Mouse (Mus musculus) megakaryocyte, adult 5-6 weeks (primary cell): ENCODE results near the gene Thnsl1. TPM values are rescaled to one million over a fixed set of nuclear protein-coding genes. Genes with fewer than 3 reads are reported as not detected.
"Not testable (repeated sequence)": the region's sequence is repeated elsewhere in the genome, so short reads cannot be mapped to it uniquely, and the experiment has no call there.

ENCODE experiments used
- ATAC-seq: 2 replicates; pipeline ENCODE4 v1.8.0; 2016; ENCODE audit warnings: mild to moderate bottlenecking, inconsistent platforms; ENCODE audit not compliant: poor library complexity, severe bottlenecking
- total RNA-seq, 2 experiments: library from RNA; stranded (forward) in 1 of 2; stranded (reverse) in 1 of 2; fragments of 153-499, 151-499 nt in 1 of 2; fragments of 221-1000, 200-1000 nt in 1 of 2; gene quantifications; 2 replicates each; pipeline versions ENCODE4 v1.2.3 to v1.2.4; 2015 to 2017

The Thnsl1 gene
- total RNA-seq, 2 experiments from 2014 or later, result 0.91 to 1.8 TPM

DNA sequence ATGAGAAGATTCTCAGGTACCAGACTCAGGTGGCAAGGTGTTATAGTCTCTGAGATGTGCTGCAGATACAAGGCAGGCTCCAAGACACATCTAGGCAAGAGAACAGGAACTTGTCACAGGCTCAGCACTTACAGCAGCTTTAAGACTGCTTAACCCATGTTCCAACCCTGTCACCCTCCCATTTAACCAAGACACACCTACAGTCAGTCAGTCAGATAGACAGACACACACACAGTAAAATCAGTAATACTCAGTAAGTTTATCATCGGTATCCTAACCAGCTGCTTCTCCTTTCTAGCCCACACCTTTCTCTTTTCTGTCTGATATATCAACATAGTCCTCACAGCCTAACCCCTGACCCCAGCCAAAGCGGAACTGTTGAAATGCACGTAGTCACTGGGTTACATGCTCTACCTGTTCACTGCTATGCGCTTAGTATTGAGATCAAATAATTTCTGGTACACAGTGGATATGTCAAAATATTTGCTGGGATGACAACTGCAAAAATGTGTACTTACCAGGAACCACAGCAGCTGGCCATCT is 30.4 kb downstream of the Thnsl1 start:
- ATAC-seq, result no peak

DNA sequence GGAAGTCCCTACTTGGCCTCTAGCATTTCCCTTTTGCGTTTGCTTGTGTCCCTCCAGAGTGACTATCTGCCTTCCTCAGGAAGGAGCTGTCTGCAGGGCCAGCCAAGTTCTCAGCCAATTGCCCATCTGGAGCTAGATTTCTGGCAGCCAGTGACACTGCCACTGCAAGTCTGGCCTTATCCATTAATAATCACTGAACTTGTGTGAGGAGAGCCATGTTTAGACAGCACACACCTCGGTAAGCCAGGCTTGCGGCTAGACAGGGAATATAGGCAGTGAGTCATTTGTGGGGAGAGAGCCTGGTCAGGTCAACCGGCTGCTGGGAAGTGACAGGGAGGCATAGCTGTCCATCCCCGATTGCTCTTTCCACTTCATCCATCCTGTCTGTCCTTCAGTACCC is 31.3 kb downstream of the Thnsl1 start:
- ATAC-seq, result no peak

DNA sequence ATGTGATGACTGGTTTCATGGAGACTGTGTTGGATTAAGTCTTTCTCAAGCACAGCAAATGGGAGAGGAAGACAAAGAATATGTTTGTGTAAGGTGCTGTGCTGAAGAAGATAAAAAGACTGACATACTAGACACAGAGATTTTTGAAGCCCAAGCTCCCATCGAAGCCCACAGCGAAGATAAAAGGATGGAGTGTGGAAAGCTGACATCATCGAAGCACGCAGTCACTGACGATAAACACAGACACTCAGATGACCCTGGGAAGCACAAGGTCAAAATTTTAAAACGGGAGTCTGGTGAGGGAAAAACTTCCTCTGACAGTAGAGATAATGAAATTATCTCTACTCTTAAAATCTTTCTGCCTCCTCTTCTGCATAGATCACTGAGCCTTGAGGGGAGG is 38.6 kb downstream of the Thnsl1 start:
- not testable (repeated sequence) for ATAC-seq

DNA sequence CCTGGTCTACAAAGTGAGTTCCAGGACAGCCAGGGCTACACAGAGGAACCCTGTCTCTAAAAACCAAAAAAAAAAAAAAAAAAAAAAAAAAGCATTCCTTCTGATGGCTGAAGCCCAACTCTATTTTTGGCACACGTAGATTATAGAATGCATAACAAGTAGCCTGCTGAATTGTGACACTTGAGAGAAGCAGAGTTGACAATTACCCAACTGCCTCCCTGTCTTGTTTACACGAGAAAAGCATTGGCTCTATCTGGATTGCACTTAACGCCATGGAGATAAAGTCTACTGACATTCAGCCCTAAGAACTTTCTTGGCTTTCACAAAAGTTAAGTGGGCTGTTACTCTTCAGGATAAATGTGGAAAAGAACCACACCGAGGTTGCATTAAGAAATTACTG is 39.5 kb downstream of the Thnsl1 start:
- no peak for ATAC-seq

DNA sequence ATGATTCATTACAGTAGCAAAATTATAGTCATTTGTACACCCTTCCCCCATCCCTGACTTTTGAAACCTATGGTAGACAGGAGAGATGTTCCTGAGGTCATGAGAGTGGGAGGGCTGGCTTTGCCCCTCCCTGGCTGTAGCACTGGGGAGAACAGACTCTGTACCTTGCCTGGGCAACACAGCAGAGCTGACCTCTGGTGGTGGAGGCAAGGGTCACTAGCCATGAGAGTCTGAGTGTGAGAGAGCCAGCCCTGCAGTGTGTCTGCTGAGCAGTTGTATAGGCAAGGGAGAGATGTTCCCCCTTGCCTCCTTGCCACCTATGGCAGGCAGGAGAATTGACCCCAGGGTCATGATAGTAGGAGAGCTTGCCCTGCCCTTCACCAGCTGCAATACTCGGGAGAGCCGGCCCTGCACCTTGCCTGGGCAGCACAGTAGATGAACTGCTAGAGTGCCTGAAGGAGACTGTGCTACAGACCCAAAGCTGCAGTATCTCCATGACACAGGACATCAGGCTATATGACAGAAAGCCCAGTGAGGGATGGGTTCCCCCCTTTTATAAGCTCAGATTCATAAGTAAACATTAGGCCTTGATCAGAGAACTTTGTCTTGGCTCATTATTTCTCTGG is 40.1 kb downstream of the Thnsl1 start:
- no peak for ATAC-seq

DNA sequence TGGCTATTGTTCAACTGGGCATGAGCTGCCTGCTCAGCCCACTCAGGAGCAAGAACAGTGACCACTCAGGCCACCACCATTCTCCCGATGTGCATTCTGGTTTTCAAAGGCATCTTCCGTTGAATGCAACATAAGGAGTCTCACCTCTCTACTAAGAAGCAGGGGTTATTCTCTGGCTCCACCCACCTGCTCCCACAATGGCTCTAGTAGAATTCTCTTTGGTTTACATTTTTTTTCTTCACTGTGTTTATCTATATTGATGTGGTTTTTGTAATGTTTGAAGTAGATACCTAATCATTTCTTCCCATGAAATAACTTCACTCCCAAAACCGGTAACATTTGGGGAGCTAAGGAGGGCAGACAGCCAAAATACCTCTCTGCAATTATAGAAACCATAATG is 48.1 kb downstream of the Thnsl1 start:
- no peak for ATAC-seq

DNA sequence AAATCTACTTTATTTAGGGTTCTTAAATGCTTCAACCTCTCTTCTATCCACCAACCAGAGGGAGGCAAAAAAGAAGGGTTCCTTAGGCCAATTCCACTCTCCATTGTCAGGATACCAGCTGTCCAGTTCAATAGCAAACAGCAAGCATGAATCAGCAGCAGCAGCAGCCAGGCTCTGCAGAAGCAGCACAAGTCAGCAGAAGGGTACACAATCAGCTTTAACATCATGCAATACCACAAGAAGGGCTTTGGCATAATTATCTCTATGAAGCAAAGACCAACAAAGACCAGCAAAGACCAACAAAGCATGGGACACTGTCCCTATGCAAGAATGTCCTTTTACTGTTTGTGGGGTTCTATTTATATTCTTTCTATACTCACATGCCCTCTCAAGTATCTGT is 48.8 kb downstream of the Thnsl1 start:
- ATAC-seq, result no peak

DNA sequence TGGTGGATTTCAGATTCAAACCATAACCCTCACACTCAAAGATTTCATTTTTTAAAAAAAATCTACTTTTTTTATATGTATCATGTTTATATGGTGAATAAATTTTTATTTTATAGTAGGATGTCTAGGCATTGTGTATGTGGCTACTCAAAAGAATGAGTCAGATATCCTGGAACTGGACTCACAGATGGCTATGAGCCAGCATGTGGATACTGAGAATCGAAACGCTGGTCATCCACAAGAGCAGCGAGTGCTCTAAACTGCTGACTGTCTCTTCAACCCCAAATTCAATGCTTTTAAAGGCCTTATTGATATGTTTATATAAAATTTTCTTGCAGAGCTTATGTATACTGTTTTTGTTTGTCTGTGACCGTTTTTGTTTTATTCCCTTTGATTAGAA is 52.8 kb downstream of the Thnsl1 start:
- ATAC-seq, result no peak

DNA sequence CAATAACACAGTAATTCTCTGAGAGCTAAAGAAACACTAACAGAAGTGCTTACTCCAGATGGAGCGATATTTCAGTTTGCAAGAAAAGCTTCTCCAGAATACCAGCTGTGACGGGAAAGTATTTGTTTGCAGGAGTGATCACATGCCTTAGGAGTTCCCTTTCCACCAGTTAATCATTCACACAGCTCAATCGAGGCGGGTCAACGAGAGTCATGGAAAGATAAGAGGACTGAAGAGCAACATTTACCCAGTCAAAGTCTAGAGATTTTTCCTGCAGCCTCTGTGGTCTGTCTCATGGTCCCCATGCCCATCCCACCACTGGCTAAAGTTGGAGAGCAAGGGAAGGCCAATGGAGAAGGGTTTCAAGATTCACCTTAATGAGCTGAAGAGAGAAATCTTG is 53.6 kb downstream of the Thnsl1 start:
- no peak for ATAC-seq

DNA sequence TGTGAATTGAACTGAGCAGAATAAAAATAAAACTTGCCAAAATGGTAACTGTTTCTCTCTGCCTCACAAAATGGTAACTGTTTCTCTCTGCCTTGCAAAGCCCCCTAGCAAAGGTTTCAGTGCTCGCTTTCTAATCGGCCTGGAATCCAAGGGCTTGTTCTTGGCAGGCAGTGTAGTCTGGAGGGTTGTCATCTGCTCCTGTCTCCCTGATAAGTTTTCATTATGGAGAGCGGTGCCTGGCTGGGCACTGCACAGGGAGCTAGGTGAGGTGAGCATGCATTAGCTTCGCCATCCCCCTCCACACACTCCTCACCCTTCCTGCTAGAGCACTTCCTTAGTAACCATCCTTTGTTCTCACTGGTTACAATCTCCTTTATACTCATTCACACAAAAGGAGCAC is 54.5 kb downstream of the Thnsl1 start:
- ATAC-seq, result no peak

DNA sequence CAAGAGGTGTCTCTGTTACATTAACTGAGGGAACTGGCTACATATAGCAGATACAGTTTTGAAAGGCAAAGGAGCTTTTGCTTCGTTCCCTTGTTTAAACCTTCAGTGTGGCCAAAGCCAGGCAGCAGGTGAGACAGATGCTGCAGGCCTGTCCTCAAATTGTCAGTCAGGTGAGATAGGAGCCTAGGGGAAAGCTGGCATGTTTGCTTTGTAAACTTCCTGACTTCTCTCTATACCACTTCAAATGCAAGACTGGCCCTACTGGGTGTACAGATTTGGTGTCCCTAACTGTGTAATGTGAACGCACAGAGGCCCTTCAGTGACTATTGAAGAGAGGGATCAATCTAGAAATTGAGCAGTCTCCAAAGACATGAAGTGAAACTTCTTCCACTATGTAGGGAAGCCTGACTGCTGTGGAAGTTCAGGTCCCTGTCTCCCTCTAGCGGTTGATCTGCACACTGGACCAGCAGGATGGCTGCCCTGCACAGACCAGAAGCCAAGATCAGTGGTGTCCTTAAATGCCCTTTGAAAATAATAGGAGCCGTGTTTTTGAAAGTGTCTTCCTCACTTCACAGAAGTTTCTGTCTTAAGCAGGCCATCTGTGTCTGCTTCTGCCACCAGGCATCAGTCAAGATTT is 56.0 kb downstream of the Thnsl1 start:
- ATAC-seq, result peak; percentile 97

DNA sequence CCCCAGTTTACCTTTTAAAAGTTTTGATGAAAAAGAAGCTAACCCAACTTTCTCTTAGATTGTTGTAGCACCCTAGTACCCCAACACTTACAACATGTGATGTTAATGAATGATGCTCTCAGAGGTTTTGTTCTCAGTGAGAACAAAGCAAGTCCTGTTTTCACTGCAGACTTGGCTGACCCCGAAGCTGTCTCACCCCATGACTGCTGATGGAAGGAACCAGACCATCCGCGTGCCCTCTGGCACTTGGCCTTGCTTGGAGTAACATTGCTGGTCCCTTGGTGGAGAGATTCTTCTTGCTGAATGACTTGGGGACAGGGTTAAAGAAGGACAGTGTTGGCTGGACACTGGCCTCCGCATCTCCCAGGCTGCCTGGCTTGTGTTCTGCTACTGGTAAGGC is 58.5 kb downstream of the Thnsl1 start:
- no peak for ATAC-seq

Other genes with a start within 250 kb of the Thnsl1 start
- 17.3 and 17.7 TPM in 2 replicates for gene Arhgap21, start 236.8 kb upstream of the Thnsl1 start, total RNA-seq (2015)
- gene Arhgap21, start 236.8 kb upstream of the Thnsl1 start, total RNA-seq (2017), result 11.4 and 26.1 TPM in 2 replicates
- gene Enkur, start 359 bp upstream of the Thnsl1 start, total RNA-seq (2015), result not detected in 2 replicates
- gene Enkur, start 359 bp upstream of the Thnsl1 start, total RNA-seq (2017), result not detected in 2 replicates
- gene Gpr158, start 161.8 kb downstream of the Thnsl1 start, total RNA-seq (2015), result not detected in 2 replicates
- gene Gpr158, start 161.8 kb downstream of the Thnsl1 start, total RNA-seq (2017), result not detected in 2 replicates